In the genomic region with DNA sequence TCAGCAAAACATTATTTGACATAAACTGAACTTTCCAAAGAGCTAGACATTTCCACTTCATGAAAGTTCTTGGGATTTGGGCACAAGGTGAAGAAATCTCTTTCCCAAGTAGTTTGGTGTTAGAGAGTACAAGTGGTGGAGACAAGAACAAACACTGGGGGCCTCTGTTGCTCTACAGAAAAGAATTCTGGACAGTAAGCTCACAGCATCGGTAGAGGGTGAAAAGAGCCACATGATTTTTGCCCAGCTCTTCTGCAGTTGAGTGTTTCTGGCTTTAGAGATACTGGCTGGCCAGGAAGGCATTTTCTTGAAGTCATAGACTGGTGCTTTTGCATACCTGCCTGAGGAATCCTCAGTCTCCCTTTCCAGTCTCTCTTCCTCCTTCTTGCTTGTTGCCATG, we compare ENCODE assay signal across 10 mouse cellular contexts.
DNase-seq lines count a peak whose midpoint lies in the region; ATAC-seq lines count a peak whose summit lies in the region.
"Had no signal": no experiment of that assay in that cellular context is flagged by ENCODE, and none has a peak within 500 bp of the region (broad histone marks: within the 10 kb centered on the region; RNA-seq: fewer than 3 reads in every experiment).

No protein-coding gene starts in this region.

- no peak for ATAC-seq in cerebellum, adult (ENCODE audit: insufficient number of reproducible peaks, low FRiP score, low TSS enrichment)
- no peak for ATAC-seq in erythroid progenitor cell, adult 5-6 weeks (replicated peaks; ENCODE audit: low FRiP score, poor library complexity, severe bottlenecking)

- intact Hi-C loops in gastrocnemius, postnatal 36 days (cut with DNase I): loop anchor here (10.0 kb wide), 1 partner anchor 1012 kb away; no protein-coding TSS in a partner anchor

- peak; percentile 10 for DNase-seq in cerebellum, adult 11 months
- DNase-seq in kidney, postnatal 14 days: peak; percentile 10
- DNase-seq in kidney, adult 11 months: no peak
- DNase-seq in 416B (ENCODE audit: low read depth): peak; percentile 21
- DNase-seq in cerebellum, postnatal 36 days: peak; percentile 4 to 23
- no peak for DNase-seq in gastrocnemius, postnatal 36 days
- DNase-seq: B cell, adult 2 months; thymus, postnatal 4 days had no signal

Comparison
In these comparisons a context has a peak if more than half of its experiments do, and no peak if none do; other contexts are left out.
1. DNase-seq: peak in cerebellum, adult 11 months (single experiment), kidney, postnatal 14 days (single experiment), 416B (single experiment) and cerebellum, postnatal 36 days (2 of 2); none in kidney, adult 11 months (single experiment) and gastrocnemius, postnatal 36 days (0 of 2).